Mouse (Mus musculus) MEL (cell line): ENCODE results near the gene Eri3. TPM values are rescaled to one million over a fixed set of nuclear protein-coding genes. Genes with fewer than 3 reads are reported as not detected.

ENCODE experiments used
- DNase-seq: peaks from one replicate; pipeline ENCODE4 v3.0.0; 2011; ENCODE audit warnings: low read depth, low spot score
- H3K27ac ChIP-seq: 2 replicates; pipeline ENCODE4 v1.5.1; 2012; ENCODE audit warnings: low read depth, mild to moderate bottlenecking, control low read depth, low read length, moderate library complexity; ENCODE audit not compliant: control insufficient read depth
- H3K27me3 ChIP-seq, 2 experiments: fragments of 150-350 bp in 1 of 2; sonication (generic) in 1 of 2; 2 replicates each; pipeline ENCODE4 v1.6.1; 2012; ENCODE audit warnings: low read length in 2 of 2, mild to moderate bottlenecking in 2 of 2, improper control_type of control experiment in 1 of 2, moderate library complexity in 1 of 2; ENCODE audit not compliant: insufficient read depth in 2 of 2, control insufficient read depth in 1 of 2
- H3K36me3 ChIP-seq, 2 experiments: 2 replicates each; pipeline ENCODE4 v1.6.1; 2012 to 2014; ENCODE audit warnings: low read length in 2 of 2, improper control_type of control experiment in 1 of 2, inconsistent platforms in 1 of 2, mild to moderate bottlenecking in 1 of 2; ENCODE audit not compliant: insufficient read depth in 2 of 2, control insufficient read depth in 1 of 2
- H3K4me1 ChIP-seq, 2 experiments: fragments of 150-350 bp in 1 of 2; sonication (generic) in 1 of 2; 2 replicates each; pipeline ENCODE4 v1.6.1; 2012; ENCODE audit warnings: low read length in 2 of 2, improper control_type of control experiment in 1 of 2, mild to moderate bottlenecking in 1 of 2; ENCODE audit not compliant: insufficient read depth in 2 of 2, control insufficient read depth in 1 of 2
- H3K4me3 ChIP-seq, 2 experiments: fragments of 150-350 bp in 1 of 2; sonication (generic) in 1 of 2; 2 replicates each; pipeline ENCODE4 v1.5.1; 2012; ENCODE audit warnings: low read depth in 2 of 2, low read length in 2 of 2, mild to moderate bottlenecking in 2 of 2, moderate library complexity in 2 of 2, control low read depth in 1 of 2, improper control_type of control experiment in 1 of 2; ENCODE audit not compliant: control insufficient read depth in 1 of 2, insufficient read depth in 1 of 2
- H3K79me2 ChIP-seq: 2 replicates; pipeline ENCODE4 v1.6.1; 2012; ENCODE audit warnings: mild to moderate bottlenecking, low read length, moderate library complexity; ENCODE audit not compliant: control insufficient read depth, poor library complexity, insufficient read depth
- H3K9ac ChIP-seq: 2 replicates; pipeline ENCODE4 v1.6.1; 2012; ENCODE audit warnings: low read depth, mild to moderate bottlenecking, control low read depth, low read length, moderate library complexity; ENCODE audit not compliant: control insufficient read depth, poor library complexity, severe bottlenecking
- H3K9me3 ChIP-seq: fragments of 150-350 bp; sonication (generic); replicated peaks from 2 replicates; pipeline ENCODE4 v1.6.1; 2012; ENCODE audit warnings: mild to moderate bottlenecking, low read length, improper control_type of control experiment, moderate library complexity; ENCODE audit not compliant: insufficient read depth
- BHLHE40 ChIP-seq: IDR thresholded peaks from 2 replicates; pipeline ENCODE4 v1.6.1; 2012; ENCODE audit warnings: low read depth, mild to moderate bottlenecking, inconsistent platforms, low read length, improper control_type of control experiment, borderline replicate concordance
- CHD1 ChIP-seq: IDR thresholded peaks from 2 replicates; pipeline ENCODE4 v1.6.1; 2012; ENCODE audit warnings: low read depth, mild to moderate bottlenecking, inconsistent platforms, low read length, improper control_type of control experiment
- CHD2 ChIP-seq: IDR thresholded peaks from 2 replicates; pipeline ENCODE4 v1.6.1; 2011; ENCODE audit warnings: low read length, improper control_type of control experiment
- CTCF ChIP-seq, 3 experiments: IDR thresholded peaks in 2 of 3; conservative IDR thresholded peaks in 1 of 3; 2 replicates each; pipeline ENCODE4 v1.5.1; 2011 to 2012; ENCODE audit warnings: low read length in 3 of 3, low read depth in 2 of 3, mild to moderate bottlenecking in 2 of 3, improper control_type of control experiment in 1 of 3, inconsistent platforms in 1 of 3, mixed read lengths in 1 of 3, moderate library complexity in 1 of 3; ENCODE audit not compliant: control insufficient read depth in 1 of 3, insufficient read depth in 1 of 3, poor library complexity in 1 of 3, severe bottlenecking in 1 of 3
- ETS1 ChIP-seq: IDR thresholded peaks from 2 replicates; pipeline ENCODE4 v1.6.1; 2012; ENCODE audit warnings: low read depth, mild to moderate bottlenecking, inconsistent platforms, low read length, improper control_type of control experiment, moderate library complexity
- GABPA ChIP-seq: IDR thresholded peaks from 2 replicates; pipeline ENCODE4 v1.6.1; 2012; ENCODE audit warnings: low read depth, mild to moderate bottlenecking, inconsistent platforms, low read length, improper control_type of control experiment, moderate library complexity
- GATA1 ChIP-seq: IDR thresholded peaks from 2 replicates; pipeline ENCODE4 v1.6.1; 2011; ENCODE audit warnings: low read depth, low read length, improper control_type of control experiment
- MAZ ChIP-seq: IDR thresholded peaks from 2 replicates; pipeline ENCODE4 v1.6.1; 2012; ENCODE audit warnings: low read depth, mild to moderate bottlenecking, inconsistent platforms, low read length, improper control_type of control experiment
- MEF2A ChIP-seq: IDR thresholded peaks from 2 replicates; pipeline ENCODE4 v1.6.1; 2014; ENCODE audit warnings: low read depth, mild to moderate bottlenecking, inconsistent platforms, low read length, improper control_type of control experiment; ENCODE audit not compliant: poor library complexity, insufficient replicate concordance, severe bottlenecking; ENCODE audit errors: extremely low read depth
- MXI1 ChIP-seq: IDR thresholded peaks from 2 replicates; pipeline ENCODE4 v1.6.1; 2011; ENCODE audit warnings: mild to moderate bottlenecking, low read depth, low read length, improper control_type of control experiment
- RAD21 ChIP-seq: IDR thresholded peaks from 2 replicates; pipeline ENCODE4 v1.6.1; 2011; ENCODE audit warnings: mild to moderate bottlenecking, low read depth, low read length, improper control_type of control experiment
- TAL1 ChIP-seq: IDR thresholded peaks from 2 replicates; pipeline ENCODE4 v1.6.1; 2012; ENCODE audit warnings: mild to moderate bottlenecking, inconsistent platforms, low read length, moderate library complexity, mixed read lengths
- TCF12 ChIP-seq: IDR thresholded peaks from 2 replicates; pipeline ENCODE4 v1.6.1; 2014; ENCODE audit warnings: low read depth, mild to moderate bottlenecking, inconsistent platforms, low read length, improper control_type of control experiment, moderate library complexity
- UBTF ChIP-seq: IDR thresholded peaks from 2 replicates; pipeline ENCODE4 v1.6.1; 2012; ENCODE audit warnings: low read depth, mild to moderate bottlenecking, inconsistent platforms, low read length, improper control_type of control experiment, moderate library complexity, borderline replicate concordance; ENCODE audit not compliant: insufficient read depth
- USF1 ChIP-seq: IDR thresholded peaks from 2 replicates; pipeline ENCODE4 v1.6.1; 2014; ENCODE audit warnings: low read depth, mild to moderate bottlenecking, inconsistent platforms, low read length, improper control_type of control experiment, moderate library complexity
- ZC3H11A ChIP-seq: IDR thresholded peaks from 2 replicates; pipeline ENCODE4 v1.6.1; 2012; ENCODE audit warnings: low read depth, mild to moderate bottlenecking, inconsistent platforms, low read length, improper control_type of control experiment
- ZMIZ1 ChIP-seq: IDR thresholded peaks from 2 replicates; pipeline ENCODE4 v1.6.1; 2012; ENCODE audit warnings: low read depth, mild to moderate bottlenecking, inconsistent platforms, low read length, improper control_type of control experiment, moderate library complexity
- ZNF384 ChIP-seq: IDR thresholded peaks from 2 replicates; pipeline ENCODE4 v1.6.1; 2012; ENCODE audit warnings: low read depth, mild to moderate bottlenecking, inconsistent platforms, low read length, improper control_type of control experiment
- polyA plus RNA-seq, 2 experiments: library from polyadenylated mRNA; stranded (reverse) in 1 of 2; unstranded in 1 of 2; fragments of >175 nt in 1 of 2; fragments of >200 nt in 1 of 2; gene quantifications; 2 replicates each; pipeline versions ENCODE4 v1.2.1 to v1.2.4; 2012; ENCODE audit warnings: low replicate concordance in 2 of 2, low read depth in 1 of 2; ENCODE audit not compliant: insufficient read length in 2 of 2, insufficient read depth in 1 of 2, missing spikeins in 1 of 2
- total RNA-seq: library from RNA; depleted of rRNA; stranded (reverse); fragments of 300-350 nt; gene quantifications from 2 replicates; pipeline ENCODE4 v1.2.3, GENCODE M21; 2012

Eri3 gene
- total and polyA plus RNA-seq, 3 experiments: 36.7 to 63.9 TPM; not detected in 1

DNA sequence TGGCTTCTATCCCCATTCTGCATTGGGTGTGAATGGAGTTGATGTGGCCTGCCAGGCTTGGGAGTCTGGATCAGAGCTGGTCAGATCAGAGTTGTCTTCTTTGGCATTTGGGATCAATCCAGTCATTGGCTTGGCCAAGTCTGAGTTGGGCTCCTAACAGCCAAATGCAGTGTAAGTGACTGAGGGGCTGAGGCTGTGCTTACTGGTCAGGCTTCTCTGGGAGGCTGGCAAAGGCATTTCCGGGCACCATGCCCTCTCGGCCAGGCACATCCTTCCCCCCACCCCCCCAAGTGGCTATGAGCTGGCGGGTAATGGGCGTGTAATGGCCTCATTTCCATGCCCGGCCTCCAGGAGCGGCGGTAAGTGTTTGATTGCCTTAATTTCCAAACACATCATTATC lies 115.4 kb downstream of the Eri3 start:
- Histone ChIP-seq H3K4me3 (no peak overlapping the region), H3K4me1 (no peaks in the 10 kb centered on the region), H3K9ac (no peak overlapping the region), H3K9me3 (no peaks in the 10 kb centered on the region), H3K36me3 (no peaks in the 10 kb centered on the region), H3K27me3 (no peaks in the 10 kb centered on the region), H3K27ac (no peak overlapping the region), H3K79me2 (no peaks in the 10 kb centered on the region)
- no peak for TF ChIP-seq UBTF
- TF ChIP-seq USF1: no peak
- TF ChIP-seq ZC3H11A: no peak
- TF ChIP-seq ZNF384: no peak
- TF ChIP-seq TAL1: no peak
- DNase-seq: no peak

DNA sequence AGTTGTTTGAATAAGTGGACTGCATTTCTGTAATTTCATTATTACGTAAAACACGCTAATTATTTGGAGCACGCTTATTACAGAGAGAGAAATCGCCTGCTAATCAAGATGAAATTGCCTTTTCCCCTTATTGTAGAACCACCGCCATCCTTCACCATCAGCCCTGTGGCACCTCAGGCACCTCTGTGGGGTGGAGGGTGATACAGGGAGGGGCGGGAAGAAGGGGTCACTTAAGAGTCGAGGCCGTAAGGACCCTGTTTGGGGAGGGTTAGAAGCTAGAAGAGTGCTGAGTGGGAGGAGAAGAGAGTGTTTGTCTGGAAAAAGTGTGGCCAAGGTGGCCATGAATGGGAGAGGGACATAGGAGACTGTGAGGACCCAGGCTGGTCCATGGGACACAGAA lies 115.9 kb downstream of the Eri3 start:
- Histone ChIP-seq H3K79me2 (no peaks in the 10 kb centered on the region), H3K4me1 (no peaks in the 10 kb centered on the region), H3K27me3 (no peaks in the 10 kb centered on the region), H3K4me3 (no peak overlapping the region), H3K36me3 (no peaks in the 10 kb centered on the region), H3K9me3 (no peaks in the 10 kb centered on the region), H3K27ac (no peak overlapping the region), H3K9ac (no peak overlapping the region)
- TF ChIP-seq MXI1: no peak
- no peak for TF ChIP-seq RAD21
- TF ChIP-seq TCF12: no peak
- TF ChIP-seq MAZ: no peak
- no peak for TF ChIP-seq ZC3H11A
- no peak for TF ChIP-seq GABPA
- no peak for TF ChIP-seq TAL1
- no peak for TF ChIP-seq ZMIZ1
- TF ChIP-seq GATA1: no peak
- TF ChIP-seq CHD1: no peak
- TF ChIP-seq USF1: no peak
- TF ChIP-seq CTCF (IDR thresholded peaks at IDR 0.05 in 2 of 3, conservative IDR thresholded peaks at IDR 0.05 in 1 of 3; ENCODE audit: control insufficient read depth in 1 of 3, insufficient read depth in 1 of 3, low read depth in 2 of 3, low read length in 3 of 3, poor library complexity in 1 of 3, severe bottlenecking in 1 of 3): no peak
- no peak for TF ChIP-seq UBTF
- DNase-seq: no peak

DNA sequence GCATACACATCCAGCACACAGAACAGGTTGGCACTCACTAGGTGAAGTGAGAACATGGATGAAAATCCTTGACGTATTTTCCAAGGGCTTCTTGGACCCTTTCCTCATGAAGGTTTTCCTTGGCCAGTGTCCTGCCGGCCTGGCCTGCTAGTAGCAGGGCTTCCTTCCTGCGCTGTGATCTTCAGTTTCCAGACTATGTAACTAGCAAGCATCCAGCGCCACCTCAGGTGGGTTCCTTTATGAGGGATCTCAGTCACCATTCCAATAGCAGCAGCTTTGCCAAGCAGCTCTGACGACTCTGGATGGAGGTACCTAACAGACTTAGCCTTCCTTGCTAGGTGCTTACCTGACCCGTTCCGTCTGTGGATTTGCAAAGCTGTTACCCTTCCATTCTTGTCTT lies 119.7 kb downstream of the Eri3 start:
- Histone ChIP-seq H3K79me2 (no peaks in the 10 kb centered on the region), H3K4me3 (no peak overlapping the region), H3K27me3 (no peaks in the 10 kb centered on the region), H3K9me3 (no peaks in the 10 kb centered on the region), H3K27ac (no peak overlapping the region), H3K9ac (no peak overlapping the region), H3K36me3 (no peaks in the 10 kb centered on the region; a peak in 1 of 4 replicates), H3K4me1 (no peaks in the 10 kb centered on the region)
- TF ChIP-seq CTCF (IDR thresholded peaks at IDR 0.05 in 2 of 3, conservative IDR thresholded peaks at IDR 0.05 in 1 of 3; ENCODE audit: control insufficient read depth in 1 of 3, insufficient read depth in 1 of 3, low read depth in 2 of 3, low read length in 3 of 3, poor library complexity in 1 of 3, severe bottlenecking in 1 of 3) (no peak), RAD21 (no peak), CHD2 (no peak), ZNF384 (no peak), BHLHE40 (no peak), MEF2A (no peak), ETS1 (no peak)
- DNase-seq: no peak
